Mouse (Mus musculus) inflammation-experienced regulatory T-cells, adult 6 months (primary cell): ENCODE measurements around the gene Klrb1b. TPM values are rescaled to one million over a fixed set of nuclear protein-coding genes. Genes with fewer than 3 reads are reported as not detected.

Experiments
- ATAC-seq: one replicate; pipeline ENCODE4 v1.8.0; 2017
- polyA plus RNA-seq, 3 experiments: library from polyadenylated mRNA; unstranded; fragments of 100-300 nt; shearing (Covaris generic); gene quantifications; one replicate each; pipeline ENCODE4 v1.2.1; 2017

Gene Klrb1b
- polyA plus RNA-seq, result under 1 TPM in 1 of 3 experiments, not detected in 2; 0.79 TPM

- ATAC-seq, result no peak
Observed at GRCm38 (mm10) chr6:128826132-128826531, at the start of gene Klrb1b, which contains the start of gene Gm44511. Klrb1b (minus strand) TSS chr6:128826331. Gm44511 (minus strand) TSS chr6:128826315.

- no peak for ATAC-seq
Observed at GRCm38 (mm10) chr6:128871910-128872610, 45.9 kb upstream of the Klrb1b start.

- ATAC-seq, result no peak
Observed at GRCm38 (mm10) chr6:128868861-128869260, 42.7 kb upstream of the Klrb1b start.

GRCm38 (mm10) chr6:128857976-128858375, 31.8 kb upstream of the Klrb1b start:
- no peak for ATAC-seq

GRCm38 (mm10) chr6:128856250-128856649, 30.1 kb upstream of the Klrb1b start:
- ATAC-seq, result peak; percentile 94

GRCm38 (mm10) chr6:128855477-128855876, 29.3 kb upstream of the Klrb1b start:
- no peak for ATAC-seq

GRCm38 (mm10) chr6:128854895-128855294, 28.8 kb upstream of the Klrb1b start:
- no peak for ATAC-seq

- peak; percentile 66 for ATAC-seq
Observed at GRCm38 (mm10) chr6:128854024-128854820, 28.1 kb upstream of the Klrb1b start.

GRCm38 (mm10) chr6:128852766-128853165, 26.6 kb upstream of the Klrb1b start:
- no peak for ATAC-seq

GRCm38 (mm10) chr6:128851151-128851550, 25.0 kb upstream of the Klrb1b start:
- no peak for ATAC-seq

GRCm38 (mm10) chr6:128850671-128851070, 24.5 kb upstream of the Klrb1b start:
- ATAC-seq, result no peak

- ATAC-seq, result peak; percentile 56
Observed at GRCm38 (mm10) chr6:128849902-128850301, 23.8 kb upstream of the Klrb1b start.

- ATAC-seq, result no peak
Observed at GRCm38 (mm10) chr6:128847401-128847800, 21.3 kb upstream of the Klrb1b start.

GRCm38 (mm10) chr6:128845998-128846542, 19.9 kb upstream of the Klrb1b start:
- ATAC-seq, result no peak

- ATAC-seq, result no peak
Observed at GRCm38 (mm10) chr6:128845319-128845979, 19.3 kb upstream of the Klrb1b start.

- no peak for ATAC-seq
Observed at GRCm38 (mm10) chr6:128844586-128845080, 18.5 kb upstream of the Klrb1b start.

- ATAC-seq, result no peak
Observed at GRCm38 (mm10) chr6:128844131-128844530, 18.0 kb upstream of the Klrb1b start.

GRCm38 (mm10) chr6:128843479-128843992, 17.4 kb upstream of the Klrb1b start:
- ATAC-seq, result peak; percentile 27

- peak; percentile 64 for ATAC-seq
Observed at GRCm38 (mm10) chr6:128842945-128843478, 16.9 kb upstream of the Klrb1b start.

- no peak for ATAC-seq
Observed at GRCm38 (mm10) chr6:128842356-128842944, 16.3 kb upstream of the Klrb1b start.

- no peak for ATAC-seq
Observed at GRCm38 (mm10) chr6:128841327-128842089, 15.4 kb upstream of the Klrb1b start.
